ENCODE assay signal across 9 mouse cellular contexts in the genomic region with DNA sequence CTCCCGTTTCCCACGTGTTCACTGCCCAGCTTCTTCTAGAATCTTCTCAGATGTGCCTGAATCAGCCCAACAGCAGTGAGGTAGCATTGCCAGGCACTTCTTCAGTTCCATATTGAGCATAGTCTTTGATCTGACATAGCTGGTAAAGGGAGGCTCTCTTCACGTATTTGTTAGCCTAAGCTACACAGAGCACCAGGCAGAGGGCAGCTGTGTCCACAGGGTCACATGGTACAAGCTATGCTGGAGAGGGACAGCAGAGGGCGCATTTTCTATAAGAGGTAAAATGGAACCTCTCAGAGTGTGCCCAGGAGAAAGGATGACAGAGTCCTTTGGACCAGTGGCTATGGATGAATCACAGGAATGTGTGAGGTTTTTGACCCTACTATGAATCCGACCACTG. TPM values are rescaled to one million over a fixed set of nuclear protein-coding genes. Genes with fewer than 3 reads are reported as not detected.
A peak's percentile ranks its signal among the peaks of the same experiment; 100 is the strongest.
DNase-seq lines count a peak whose midpoint lies in the region; ATAC-seq and TF ChIP-seq lines count a peak whose summit lies in the region.
"Had no signal": no experiment of that assay in that cellular context is flagged by ENCODE, and none has a peak within 500 bp of the region (broad histone marks: within the 10 kb centered on the region; RNA-seq: fewer than 3 reads in every experiment).

No protein-coding gene starts in this region.

- peak; percentile 74 for ATAC-seq in granulocyte monocyte progenitor cell, adult 5-6 weeks (replicated peaks; ENCODE audit: poor library complexity, severe bottlenecking)

- no peak for TF ChIP-seq POLR2A in lung, adult 2 months (IDR thresholded peaks at IDR 0.05; ENCODE audit: borderline replicate concordance, extremely low read depth, low read depth, low read length)

- no peaks in the 10 kb centered on the region for H3K9me3 ChIP-seq in ES-E14 (ENCODE audit: control insufficient read depth, insufficient read depth, low read depth, low read length)

- peak; percentile 67 for TF ChIP-seq CTCF in lung, adult 2 months (IDR thresholded peaks at IDR 0.05; ENCODE audit: insufficient read depth, low read length)

- peak; percentile 44 to 86 for DNase-seq in adrenal gland, adult (ENCODE audit: inconsistent age in 2 of 2, low spot score in 1 of 2)
- no peak for DNase-seq in adrenal gland, postnatal 4 days (ENCODE audit: low spot score in 2 of 2)
- peak; percentile 42 for DNase-seq in ES-E14 (ENCODE audit: low read depth, low spot score)
- peak; percentile 56 to 59 for DNase-seq in cerebellum, adult 18-20 months
- DNase-seq in layer of hippocampus, adult 11-12 months (ENCODE audit: low spot score), result peak; percentile 73
- peak; percentile 36 for DNase-seq in lung, adult 2 months
- DNase-seq in right cerebral cortex, adult 2 months (ENCODE audit: low spot score in 2 of 2), result peak; percentile 66 to 72

- H3K9ac ChIP-seq in ES-E14 (ENCODE audit: insufficient read depth, low read depth, low read length, poor library complexity, severe bottlenecking), result no peak overlapping the region

- no peaks in the 10 kb centered on the region for H3K36me3 ChIP-seq in ES-E14 (ENCODE audit: control insufficient read depth, insufficient read depth, low read length, poor library complexity, severe bottlenecking)

- H3K27ac ChIP-seq in ES-E14 (ENCODE audit: insufficient read depth, low read depth, low read length, poor library complexity, severe bottlenecking), result no peak overlapping the region

- 47% methylated on average over 5 of the region's 5 CpGs for WGBS in lung, adult 2 months

- no peak overlapping the region for H3K4me3 ChIP-seq in ES-E14 (ENCODE audit: insufficient read depth in 1 of 2, low read depth in 1 of 2, low read length in 2 of 2, poor library complexity in 1 of 2, severe bottlenecking in 1 of 2)
- H3K4me3 ChIP-seq in lung, adult 2 months (replicated peaks; ENCODE audit: extremely low read depth, low read depth, low read length), result no peak overlapping the region

- in situ Hi-C loops in ES-E14 (cut with MboI; ENCODE audit: low sequenced_read_pairs in 2 of 2, unreplicated experiment in 2 of 2), result loop anchor here (10.0 to 25.0 kb wide), 3 partner anchors 206 to 453 kb away; no protein-coding TSS in a partner anchor

- no peaks in the 10 kb centered on the region for H3K4me1 ChIP-seq in ES-E14 (ENCODE audit: control insufficient read depth in 2 of 2, insufficient read depth in 2 of 2, low read length in 2 of 2, poor library complexity in 1 of 2)
- H3K4me1 ChIP-seq in lung, adult 2 months (ENCODE audit: control insufficient read depth, insufficient read depth, low read length), result no peaks in the 10 kb centered on the region

TF ChIP-seq in ES-E14, 5 proteins besides CTCF, POLR2A, EP300 and RAD21:
- TF ChIP-seq HCFC1 (IDR thresholded peaks at IDR 0.05; ENCODE audit: borderline replicate concordance, insufficient read depth, low read length) (no peak), ZNF384 (IDR thresholded peaks at IDR 0.05; ENCODE audit: low read depth, low read length) (no peak), CHD2 (IDR thresholded peaks at IDR 0.05; ENCODE audit: low read depth, low read length) (no peak)

RNA-seq across cellular contexts. Expression of a gene that starts 10.3 kb away (rescaled TPM):
- not detected for total RNA-seq in adrenal gland, postnatal 4 days (2021)
- total RNA-seq in ES-E14 (2012; rRNA removed), result not detected in 2 replicates
- not detected in 2 replicates for total RNA-seq in granulocyte monocyte progenitor cell, adult 5-6 weeks (2014; fragmentation: Nextera tagmentation)
- total RNA-seq in granulocyte monocyte progenitor cell, adult 5-6 weeks (2017), result not detected in 2 replicates
- polyA plus RNA-seq in lung, adult 2 months (2012; rRNA removed), result not detected in 2 replicates
- polyA plus RNA-seq: intestine, embryonic 14.5 days had no signal

RNA-seq across cellular contexts. Expression of a gene that starts 33.1 kb away (rescaled TPM):
- total RNA-seq in adrenal gland, postnatal 4 days (2021), result 10 to 100 TPM; 10.3 to 12.7 TPM
- 1.2 and 1.5 TPM in 2 replicates for total RNA-seq in ES-E14 (2012; rRNA removed)
- total RNA-seq in granulocyte monocyte progenitor cell, adult 5-6 weeks (2014; fragmentation: Nextera tagmentation), result not detected in 2 replicates
- not detected in 2 replicates for total RNA-seq in granulocyte monocyte progenitor cell, adult 5-6 weeks (2017)
- 0.85 and 3.1 TPM in 2 replicates for polyA plus RNA-seq in lung, adult 2 months (2012; rRNA removed)
- polyA plus RNA-seq: intestine, embryonic 14.5 days had no signal

RNA-seq across cellular contexts. Expression of a gene that starts 48.9 kb away (rescaled TPM):
- total RNA-seq in adrenal gland, postnatal 4 days (2021), result 10 to 100 TPM; 46.3 to 48.7 TPM
- total RNA-seq in ES-E14 (2012; rRNA removed), result 47.7 and 62.5 TPM in 2 replicates
- total RNA-seq in granulocyte monocyte progenitor cell, adult 5-6 weeks (2014; fragmentation: Nextera tagmentation), result 38.4 and 40.5 TPM in 2 replicates
- 31.4 and 36.8 TPM in 2 replicates for total RNA-seq in granulocyte monocyte progenitor cell, adult 5-6 weeks (2017)
- polyA plus RNA-seq in lung, adult 2 months (2012; rRNA removed), result 25.8 and 33.8 TPM in 2 replicates

Comparison
In these comparisons a context has a peak if more than half of its experiments do, and no peak if none do; other contexts are left out.
1. DNase-seq: peak in adrenal gland, adult (2 of 2), ES-E14 (single experiment), cerebellum, adult 18-20 months (2 of 2), layer of hippocampus, adult 11-12 months (single experiment), lung, adult 2 months (single experiment) and right cerebral cortex, adult 2 months (2 of 2); none in adrenal gland, postnatal 4 days (0 of 2).